Mouse (Mus musculus): ENCODE results near the gene Plekhj1.
A peak's percentile ranks its signal among the peaks of the same experiment; 100 is the strongest.
"Not testable (repeated sequence)": the region's sequence is repeated elsewhere in the genome, so short reads cannot be mapped to it uniquely, and the experiment has no call there.

Gene Plekhj1

GRCm38 (mm10) chr10:80826151-80827062 lies 28.0 kb upstream of the Plekhj1 start, which contains the start of gene Oaz1:
Oaz1 (plus strand) TSS chr10:80826656.
- peak; percentile 100 for DNase-seq (ENCODE audit: low spot score in 2 of 2)

GRCm38 (mm10) chr10:80824827-80825226 lies 26.4 kb upstream of the Plekhj1 start:
- DNase-seq (ENCODE audit: low spot score in 2 of 2): no peak

- DNase-seq (ENCODE audit: low spot score in 2 of 2): no peak
These were observed 25.6 kb upstream of the Plekhj1 start for GRCm38 (mm10) chr10:80823847-80824643.

- DNase-seq (ENCODE audit: low spot score in 2 of 2): no peak
These were observed 24.9 kb upstream of the Plekhj1 start for GRCm38 (mm10) chr10:80823316-80823715.

GRCm38 (mm10) chr10:80822528-80822927 lies 24.1 kb upstream of the Plekhj1 start:
- DNase-seq (ENCODE audit: low spot score in 2 of 2): no peak

- no peak for DNase-seq (ENCODE audit: low spot score in 2 of 2)
These were observed 23.6 kb upstream of the Plekhj1 start for GRCm38 (mm10) chr10:80821991-80822390.

GRCm38 (mm10) chr10:80819406-80819805 lies 21.0 kb upstream of the Plekhj1 start:
- DNase-seq (ENCODE audit: low spot score in 2 of 2): no peak

- DNase-seq (ENCODE audit: low spot score in 2 of 2): no peak
These were observed 20.3 kb upstream of the Plekhj1 start for GRCm38 (mm10) chr10:80818599-80819281.

- DNase-seq (ENCODE audit: low spot score in 2 of 2): not testable (repeated sequence)
These were observed 19.5 kb upstream of the Plekhj1 start for GRCm38 (mm10) chr10:80817955-80818354.

GRCm38 (mm10) chr10:80817164-80817563 lies 18.7 kb upstream of the Plekhj1 start:
- DNase-seq (ENCODE audit: low spot score in 2 of 2): no peak

- not testable (repeated sequence) for DNase-seq (ENCODE audit: low spot score in 2 of 2)
These were observed 17.9 kb upstream of the Plekhj1 start for GRCm38 (mm10) chr10:80816303-80816702.

- DNase-seq (ENCODE audit: low spot score in 2 of 2): no peak
These were observed 16.4 kb upstream of the Plekhj1 start for GRCm38 (mm10) chr10:80814800-80815199.

- no peak for DNase-seq (ENCODE audit: low spot score in 2 of 2)
These were observed 14.9 kb upstream of the Plekhj1 start, which contains the start of gene Jsrp1 for GRCm38 (mm10) chr10:80813366-80813765. Jsrp1 (minus strand) TSS chr10:80813498.

- no peak for DNase-seq (ENCODE audit: low spot score in 2 of 2)
These were observed 14.1 kb upstream of the Plekhj1 start for GRCm38 (mm10) chr10:80812391-80813041.

- no peak for DNase-seq (ENCODE audit: low spot score in 2 of 2)
These were observed 11.7 kb upstream of the Plekhj1 start for GRCm38 (mm10) chr10:80810084-80810483.

- DNase-seq (ENCODE audit: low spot score in 2 of 2): peak in 1 of 2 experiments; percentile 59
These were observed 10.7 kb upstream of the Plekhj1 start for GRCm38 (mm10) chr10:80808985-80809632.

GRCm38 (mm10) chr10:80808099-80808984 lies 9.9 kb upstream of the Plekhj1 start:
- no peak for DNase-seq (ENCODE audit: low spot score in 2 of 2)

GRCm38 (mm10) chr10:80807057-80807627 lies 8.7 kb upstream of the Plekhj1 start:
- DNase-seq (ENCODE audit: low spot score in 2 of 2): peak; percentile 86 to 90

- no peak for DNase-seq (ENCODE audit: low spot score in 2 of 2)
These were observed 8.1 kb upstream of the Plekhj1 start for GRCm38 (mm10) chr10:80806341-80807056.
